Mouse (Mus musculus): ENCODE data around the gene Ap1ar.

DNA sequence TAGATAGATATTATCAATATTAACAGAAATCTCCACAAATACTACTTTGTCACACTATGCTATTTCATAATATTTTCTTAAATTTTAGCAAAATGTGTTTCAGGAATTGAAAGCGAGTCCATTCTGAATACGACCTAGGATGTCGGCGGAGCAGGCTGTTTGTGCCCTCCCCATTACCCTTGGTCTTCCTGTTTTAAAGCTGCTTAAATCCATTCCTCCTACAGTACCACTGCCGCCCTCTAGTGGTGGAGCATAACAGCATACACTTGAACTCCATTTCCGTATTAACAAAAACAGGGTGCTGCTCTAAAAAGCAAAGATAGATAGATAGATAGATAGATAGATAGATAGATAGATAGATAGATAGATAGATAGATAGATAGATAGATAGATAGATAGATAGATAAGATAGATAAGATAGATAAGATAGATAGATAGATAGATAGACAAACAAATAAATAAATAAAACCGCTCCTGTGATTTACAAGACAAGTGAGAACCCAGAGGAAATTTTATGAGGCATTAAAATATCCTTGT is 74.2 kb downstream of the Ap1ar start:
- TF ChIP-seq CTCF (IDR thresholded peaks at IDR 0.05; ENCODE audit: low read depth) (peak; percentile 94), EP300 (IDR thresholded peaks at IDR 0.05; ENCODE audit: low read depth) (no peak)
